Comparison of ENCODE assay signal across 8 mouse cellular contexts in genomic region chr5:130078834-130079156, GRCm38 (mm10). TPM values are rescaled to one million over a fixed set of nuclear protein-coding genes. Genes with fewer than 3 reads are reported as not detected.
DNase-seq lines count a peak whose midpoint lies in the region; ATAC-seq and TF ChIP-seq lines count a peak whose summit lies in the region.

No protein-coding gene starts in this region.

- H3K36me3 ChIP-seq in kidney, embryonic 15.5 days: peaks cover 3% of the 10 kb centered on the region; the same call in 1 of the 2 replicates
- peaks cover 6% of the 10 kb centered on the region for H3K36me3 ChIP-seq in hindbrain, embryonic 13.5 days
- H3K36me3 ChIP-seq in midbrain, embryonic 13.5 days: peaks cover 7% of the 10 kb centered on the region; the same call in 1 of the 2 replicates

- H3K9ac ChIP-seq in kidney, embryonic 15.5 days: peak overlapping the region; percentile 90
- H3K9ac ChIP-seq in hindbrain, embryonic 13.5 days: peak overlapping the region; percentile 88
- H3K9ac ChIP-seq in midbrain, embryonic 13.5 days (replicated peaks): peak overlapping the region; percentile 91

- no peaks in the 10 kb centered on the region for H3K27me3 ChIP-seq in kidney, embryonic 15.5 days
- peaks cover 10% of the 10 kb centered on the region for H3K27me3 ChIP-seq in hindbrain, embryonic 13.5 days
- H3K27me3 ChIP-seq in midbrain, embryonic 13.5 days: no peaks in the 10 kb centered on the region

- TF ChIP-seq POLR2A in cortical plate, adult 2 months (IDR thresholded peaks at IDR 0.05; ENCODE audit: extremely low read depth, insufficient read depth, low read length): no peak

- H3K9me3 ChIP-seq in kidney, embryonic 15.5 days (replicated peaks): no peaks in the 10 kb centered on the region
- no peaks in the 10 kb centered on the region for H3K9me3 ChIP-seq in hindbrain, embryonic 13.5 days
- H3K9me3 ChIP-seq in midbrain, embryonic 13.5 days: 0 out of 2 replicates have a peak, but pooled peaks cover 3% of the 10 kb centered on the region

- peak overlapping the region; percentile 81 for H3K4me3 ChIP-seq in kidney, embryonic 15.5 days (replicated peaks)
- peak overlapping the region; percentile 100 for H3K4me3 ChIP-seq in cortical plate, adult 2 months (ENCODE audit: insufficient read depth, low read length)
- H3K4me3 ChIP-seq in hindbrain, embryonic 13.5 days: peak overlapping the region; percentile 82
- H3K4me3 ChIP-seq in midbrain, embryonic 13.5 days (replicated peaks): peak overlapping the region; percentile 76

- 43% methylated on average over 6 of the region's 6 CpGs for WGBS in kidney, embryonic 15.5 days
- 44% methylated on average over 6 of the region's 6 CpGs for WGBS in hindbrain, embryonic 13.5 days
- WGBS in midbrain, embryonic 13.5 days: 37% methylated on average over 6 of the region's 6 CpGs

- peaks cover 21% of the 10 kb centered on the region for H3K4me1 ChIP-seq in kidney, embryonic 15.5 days
- H3K4me1 ChIP-seq in cortical plate, adult 2 months (ENCODE audit: control insufficient read depth, insufficient read depth, low read length): peaks cover 6% of the 10 kb centered on the region
- H3K4me1 ChIP-seq in hindbrain, embryonic 13.5 days (replicated peaks): peaks cover 13% of the 10 kb centered on the region
- peaks cover 14% of the 10 kb centered on the region for H3K4me1 ChIP-seq in midbrain, embryonic 13.5 days (replicated peaks)

- DNase-seq in kidney, postnatal 4 days: no peak
- DNase-seq in layer of hippocampus, postnatal 36 days: no peak
- no peak for DNase-seq in thymus, postnatal 10 days (ENCODE audit: low spot score in 2 of 2)
- no peak for DNase-seq in left cerebral cortex, postnatal 25 days (ENCODE audit: low spot score in 2 of 2)

- 0 out of 2 replicates have a peak, but pooled peaks have one; percentile 28 for ATAC-seq in kidney, embryonic 15.5 days (replicated peaks; ENCODE audit: low FRiP score)
- peak; percentile 43 for ATAC-seq in hindbrain, embryonic 13.5 days (ENCODE audit: low FRiP score)
- no peak for ATAC-seq in midbrain, embryonic 13.5 days

- intact Hi-C loops in left cerebral cortex, postnatal 25 days (cut with DNase I): loop anchor here (5.0 kb wide), 1 partner anchor 59 kb away; no protein-coding TSS in a partner anchor

- TF ChIP-seq CTCF in cortical plate, adult 2 months (IDR thresholded peaks at IDR 0.05; ENCODE audit: extremely low read depth, insufficient read depth, low read length): no peak

- peak overlapping the region; percentile 71 for H3K27ac ChIP-seq in kidney, embryonic 15.5 days
- H3K27ac ChIP-seq in cortical plate, adult 2 months (ENCODE audit: insufficient read depth, low read length): no peak overlapping the region
- H3K27ac ChIP-seq in hindbrain, embryonic 13.5 days: peak overlapping the region; percentile 90
- H3K27ac ChIP-seq in midbrain, embryonic 13.5 days: peak overlapping the region; percentile 87

- peak overlapping the region; percentile 93 for H3K4me2 ChIP-seq in kidney, embryonic 15.5 days
- peak overlapping the region; percentile 74 for H3K4me2 ChIP-seq in hindbrain, embryonic 13.5 days
- peak overlapping the region; percentile 70 for H3K4me2 ChIP-seq in midbrain, embryonic 13.5 days (replicated peaks)

RNA-seq across cellular contexts. Expression of gene Tpst1, which starts 5.7 kb away (rescaled TPM):
- 67.7 and 72.5 TPM in 2 replicates for polyA plus RNA-seq in kidney, embryonic 15.5 days (2015; fragmentation: Nextera tagmentation; extraction: Ambion mirVana)
- 32.8 and 33.0 TPM in 2 replicates for polyA plus RNA-seq in cortical plate, adult 2 months (2012; rRNA removed)
- polyA plus RNA-seq in hindbrain, embryonic 13.5 days (2015; fragmentation: Nextera tagmentation; extraction: Ambion mirVana): 52.5 and 52.8 TPM in 2 replicates
- 47.4 and 51.0 TPM in 2 replicates for polyA plus RNA-seq in midbrain, embryonic 13.5 days (2015; fragmentation: Nextera tagmentation; extraction: Ambion mirVana)
- 10 to 100 TPM; 50.2 to 50.6 TPM for total RNA-seq in layer of hippocampus, postnatal 36 days (2021)
- total RNA-seq in left cerebral cortex, postnatal 25 days (2021): 10 to 100 TPM; 33.3 to 34.1 TPM

RNA-seq across cellular contexts. Expression of gene Crcp, which starts 49.7 kb away (rescaled TPM):
- 39.0 and 40.6 TPM in 2 replicates for polyA plus RNA-seq in kidney, embryonic 15.5 days (2015; fragmentation: Nextera tagmentation; extraction: Ambion mirVana)
- 41.3 and 44.5 TPM in 2 replicates for polyA plus RNA-seq in cortical plate, adult 2 months (2012; rRNA removed)
- 78.7 and 82.4 TPM in 2 replicates for polyA plus RNA-seq in hindbrain, embryonic 13.5 days (2015; fragmentation: Nextera tagmentation; extraction: Ambion mirVana)
- polyA plus RNA-seq in midbrain, embryonic 13.5 days (2015; fragmentation: Nextera tagmentation; extraction: Ambion mirVana): 79.3 and 82.2 TPM in 2 replicates
- 10 to 100 TPM; 37.0 to 38.2 TPM for total RNA-seq in layer of hippocampus, postnatal 36 days (2021)
- 10 to 100 TPM; 29.7 to 30.7 TPM for total RNA-seq in left cerebral cortex, postnatal 25 days (2021)

RNA-seq across cellular contexts. Expression of gene Asl, which starts 49.7 kb away (rescaled TPM):
- 49.9 and 50.6 TPM in 2 replicates for polyA plus RNA-seq in kidney, embryonic 15.5 days (2015; fragmentation: Nextera tagmentation; extraction: Ambion mirVana)
- polyA plus RNA-seq in cortical plate, adult 2 months (2012; rRNA removed): 33.0 and 33.2 TPM in 2 replicates
- 31.3 and 40.2 TPM in 2 replicates for polyA plus RNA-seq in hindbrain, embryonic 13.5 days (2015; fragmentation: Nextera tagmentation; extraction: Ambion mirVana)
- 30.4 and 33.4 TPM in 2 replicates for polyA plus RNA-seq in midbrain, embryonic 13.5 days (2015; fragmentation: Nextera tagmentation; extraction: Ambion mirVana)
- 10 to 100 TPM; 18.0 to 18.8 TPM for total RNA-seq in layer of hippocampus, postnatal 36 days (2021)
- 10 to 100 TPM; 18.8 to 19.0 TPM for total RNA-seq in left cerebral cortex, postnatal 25 days (2021)
